ENCODE assay signal across 12 mouse cellular contexts in genomic region chr3:134369126-134369525, GRCm38 (mm10).
DNase-seq lines count a peak whose midpoint lies in the region; ATAC-seq and TF ChIP-seq lines count a peak whose summit lies in the region.
"Had no signal": no experiment of that assay in that cellular context is flagged by ENCODE, and none has a peak within 500 bp of the region (broad histone marks: within the 10 kb centered on the region; RNA-seq: fewer than 3 reads in every experiment).

No protein-coding gene starts in this region.

- no peak overlapping the region for H3K4me3 ChIP-seq in lung, embryonic 14.5 days (ENCODE audit: low read depth, low read length)
- no peak overlapping the region for H3K4me3 ChIP-seq in forebrain, embryonic 14.5 days (ENCODE audit: low read depth, low read length)
- H3K4me3 ChIP-seq: erythroblast, embryonic 14.5 days; heart, embryonic 15.5 days; left cerebral cortex, adult 2 months had no signal

- 57% methylated on average over 4 of the region's 4 CpGs for WGBS in lung, embryonic 14.5 days
- 54% methylated on average over 4 of the region's 4 CpGs for WGBS in forebrain, embryonic 14.5 days

- no peak overlapping the region for H3K9ac ChIP-seq in lung, embryonic 14.5 days
- H3K9ac ChIP-seq in forebrain, embryonic 14.5 days (ENCODE audit: low read length) = no peak overlapping the region
- H3K9ac ChIP-seq: heart, embryonic 15.5 days; liver, postnatal 0 days had no signal

- H3K36me3 ChIP-seq in lung, embryonic 14.5 days (ENCODE audit: insufficient read depth) = no peaks in the 10 kb centered on the region
- no peaks in the 10 kb centered on the region for H3K36me3 ChIP-seq in forebrain, embryonic 14.5 days (ENCODE audit: control insufficient read depth, insufficient read depth, low read length)
- H3K36me3 ChIP-seq: heart, embryonic 15.5 days had no signal

- TF ChIP-seq CTCF in lung, embryonic 14.5 days (IDR thresholded peaks at IDR 0.05; ENCODE audit: low read depth) = no peak

- H3K27ac ChIP-seq in lung, embryonic 14.5 days (ENCODE audit: low read depth) = no peak overlapping the region
- no peak overlapping the region for H3K27ac ChIP-seq in forebrain, embryonic 14.5 days (ENCODE audit: low read depth, low read length)
- H3K27ac ChIP-seq: heart, embryonic 15.5 days; left cerebral cortex, adult 2 months had no signal

- no peak overlapping the region for H3K4me2 ChIP-seq in lung, embryonic 14.5 days
- no peak overlapping the region for H3K4me2 ChIP-seq in forebrain, embryonic 14.5 days (ENCODE audit: low read length)
- H3K4me2 ChIP-seq: heart, embryonic 15.5 days had no signal

- intact Hi-C loops in left cerebral cortex, postnatal 14 days (cut with DNase I) = no loop called here

- no peaks in the 10 kb centered on the region for H3K27me3 ChIP-seq in lung, embryonic 14.5 days (ENCODE audit: insufficient read depth, low read length)
- H3K27me3 ChIP-seq in forebrain, embryonic 14.5 days (replicated peaks; ENCODE audit: control insufficient read depth, insufficient read depth, low read length) = no peaks in the 10 kb centered on the region
- H3K27me3 ChIP-seq: heart, embryonic 15.5 days had no signal

- DNase-seq in lung, embryonic 14.5 days = peak; percentile 24
- DNase-seq in lung, postnatal 36 days = no peak
- DNase-seq in forebrain, embryonic 14.5 days (ENCODE audit: low spot score) = peak; percentile 34
- peak; percentile 40 for DNase-seq in mesoderm, embryonic 11.5 days (ENCODE audit: low read depth, low spot score)
- DNase-seq in left cerebral cortex, postnatal 14 days (ENCODE audit: low spot score in 2 of 2) = no peak
- DNase-seq: liver, postnatal 0 days; thymus, postnatal 14 days had no signal

- H3K4me1 ChIP-seq in lung, embryonic 14.5 days (ENCODE audit: insufficient read depth) = no peaks in the 10 kb centered on the region
- H3K4me1 ChIP-seq in forebrain, embryonic 14.5 days (ENCODE audit: control insufficient read depth, insufficient read depth, low read length) = no peaks in the 10 kb centered on the region
- H3K4me1 ChIP-seq: heart, embryonic 15.5 days had no signal

- ATAC-seq in lung, embryonic 14.5 days (ENCODE audit: insufficient read depth) = no peak
- peak; percentile 58; the same call in 1 of the 2 replicates for ATAC-seq in forebrain, embryonic 14.5 days
- ATAC-seq in erythroblast, adult 5-6 weeks (replicated peaks; ENCODE audit: low FRiP score, poor library complexity, severe bottlenecking) = no peak
- ATAC-seq in frontal cortex, adult (ENCODE audit: low TSS enrichment) = no peak
- ATAC-seq: liver, postnatal 0 days had no signal

- H3K9me3 ChIP-seq in lung, embryonic 14.5 days (ENCODE audit: low read depth, low read length) = no peaks in the 10 kb centered on the region
- H3K9me3 ChIP-seq in forebrain, embryonic 14.5 days (replicated peaks; ENCODE audit: control insufficient read depth, low read length) = no peaks in the 10 kb centered on the region
- H3K9me3 ChIP-seq: heart, embryonic 15.5 days had no signal

Comparison
In these comparisons a context has a peak if more than half of its experiments do, and no peak if none do; other contexts are left out.
1. DNase-seq: peak in lung, embryonic 14.5 days (single experiment), forebrain, embryonic 14.5 days (single experiment) and mesoderm, embryonic 11.5 days (single experiment); none in lung, postnatal 36 days (single experiment) and left cerebral cortex, postnatal 14 days (0 of 2).